Mouse (Mus musculus) neural tube, embryonic 12.5 days (tissue): ENCODE results near the gene Ptprg. TPM values are rescaled to one million over a fixed set of nuclear protein-coding genes. Genes with fewer than 3 reads are reported as not detected.

Source experiments
- ATAC-seq: fragments of 200-750 bp; cut with Nextera tagmentation; 2 replicates; pipeline ENCODE4 v1.8.0; 2017; ENCODE audit warnings: low read depth, mild to moderate bottlenecking, moderate TSS enrichment, moderate library complexity; ENCODE audit not compliant: low FRiP score
- H3K27ac ChIP-seq: fragments of 300-500 bp; sonication (generic); 2 replicates; pipeline ENCODE4 v1.5.1; 2016
- H3K27me3 ChIP-seq: fragments of 300-500 bp; sonication (generic); replicated peaks from 2 replicates; pipeline ENCODE4 v1.6.1; 2016; ENCODE audit warnings: mild to moderate bottlenecking
- H3K36me3 ChIP-seq: fragments of 300-500 bp; sonication (generic); 2 replicates; pipeline ENCODE4 v1.6.1; 2016; ENCODE audit warnings: mild to moderate bottlenecking
- H3K4me1 ChIP-seq: fragments of 300-500 bp; sonication (generic); 2 replicates; pipeline ENCODE4 v1.6.1; 2016
- H3K4me2 ChIP-seq: fragments of 300-500 bp; sonication (generic); replicated peaks from 2 replicates; pipeline ENCODE4 v1.6.1; 2016; ENCODE audit warnings: mild to moderate bottlenecking
- H3K4me3 ChIP-seq: fragments of 300-500 bp; sonication (generic); 2 replicates; pipeline ENCODE4 v1.5.1; 2016
- H3K9ac ChIP-seq: fragments of 300-500 bp; sonication (generic); 2 replicates; pipeline ENCODE4 v1.6.1; 2016; ENCODE audit warnings: mild to moderate bottlenecking
- H3K9me3 ChIP-seq: fragments of 300-500 bp; sonication (generic); 2 replicates; pipeline ENCODE4 v1.6.1; 2016; ENCODE audit warnings: mild to moderate bottlenecking
- WGBS: fragments of 180-500 bp; shearing (Covaris S2); methylation state at CpG from one replicate; pipeline ENCODE4 v1.1.7; 2016; 5-methylcytosine and 5-hydroxymethylcytosine counted together
- polyA plus RNA-seq: library from polyadenylated mRNA; unstranded; fragments of >200 nt; fragmentation: Nextera tagmentation; extraction: Ambion mirVana; gene quantifications from 2 replicates; pipeline ENCODE4 v1.2.1, GENCODE M21; 2016

The Ptprg gene
- polyA plus RNA-seq, 1 experiment from 2014 or later = 41.8 TPM

DNA sequence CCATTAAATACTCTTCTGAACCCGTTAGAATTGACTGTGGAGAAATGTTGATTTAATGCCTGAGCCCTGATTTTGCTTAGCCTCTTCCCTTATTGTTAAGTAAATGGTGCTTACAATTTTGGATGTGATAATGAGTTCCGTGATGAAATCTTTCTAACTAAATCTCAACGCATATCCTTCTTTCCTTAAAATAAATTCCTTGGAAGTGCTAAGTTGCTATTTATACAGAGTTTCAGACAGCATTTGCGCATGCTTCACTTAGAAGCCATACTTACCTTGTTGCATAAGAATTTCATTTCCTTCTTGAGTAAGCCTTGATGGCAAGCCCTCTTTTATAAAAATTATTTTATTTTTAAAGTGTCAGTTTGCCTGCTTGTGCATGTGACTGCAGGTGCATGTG, 70.2 kb downstream of the Ptprg start:
- peaks cover 17% of the 10 kb centered on the region for H3K4me1 ChIP-seq
- no peaks in the 10 kb centered on the region for H3K36me3 ChIP-seq
- H3K27ac ChIP-seq = no peak overlapping the region
- no peaks in the 10 kb centered on the region for H3K27me3 ChIP-seq
- ATAC-seq = no peak
- H3K9ac ChIP-seq = no peak overlapping the region
- no peak overlapping the region for H3K4me2 ChIP-seq
- H3K9me3 ChIP-seq = no peaks in the 10 kb centered on the region
- no peak overlapping the region for H3K4me3 ChIP-seq
- WGBS = 73% methylated on average over 4 of the region's 4 CpGs

DNA sequence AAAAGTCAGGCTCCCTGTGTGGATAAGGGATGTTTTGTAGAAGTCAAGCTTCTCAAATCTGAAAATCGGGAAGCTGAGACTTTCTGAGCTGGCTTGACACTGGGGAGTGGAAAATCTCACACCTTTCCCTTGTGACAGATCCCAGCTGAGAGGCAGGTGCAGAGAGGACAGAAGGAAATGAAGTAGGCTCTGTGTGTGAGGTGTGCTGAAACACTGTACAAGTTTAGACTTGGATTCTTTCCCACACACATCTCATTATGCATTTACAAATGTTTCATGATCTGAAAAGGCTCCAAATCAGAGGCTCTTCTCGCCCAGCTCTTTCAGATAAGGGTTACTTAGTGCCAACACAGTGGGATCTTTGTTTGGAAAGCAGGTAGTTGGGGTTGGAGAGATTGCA, 77.4 kb downstream of the Ptprg start:
- no peaks in the 10 kb centered on the region for H3K27me3 ChIP-seq
- 80% methylated on average over 2 of the region's 2 CpGs for WGBS
- no peak overlapping the region for H3K27ac ChIP-seq
- no peaks in the 10 kb centered on the region for H3K36me3 ChIP-seq
- no peak overlapping the region for H3K4me3 ChIP-seq
- ATAC-seq = no peak
- no peak overlapping the region for H3K9ac ChIP-seq
- H3K4me2 ChIP-seq = no peak overlapping the region
- H3K4me1 ChIP-seq = no peaks in the 10 kb centered on the region
- no peaks in the 10 kb centered on the region for H3K9me3 ChIP-seq

GRCm38 (mm10) chr14:11631505-11631904, 78.2 kb downstream of the Ptprg start:
- 93% methylated on average over 4 of the region's 4 CpGs for WGBS
- Histone ChIP-seq H3K4me1 (no peaks in the 10 kb centered on the region), H3K9ac (no peak overlapping the region), H3K4me2 (no peak overlapping the region), H3K9me3 (no peaks in the 10 kb centered on the region), H3K27me3 (no peaks in the 10 kb centered on the region), H3K27ac (no peak overlapping the region), H3K4me3 (no peak overlapping the region), H3K36me3 (no peaks in the 10 kb centered on the region)
- no peak for ATAC-seq

DNA sequence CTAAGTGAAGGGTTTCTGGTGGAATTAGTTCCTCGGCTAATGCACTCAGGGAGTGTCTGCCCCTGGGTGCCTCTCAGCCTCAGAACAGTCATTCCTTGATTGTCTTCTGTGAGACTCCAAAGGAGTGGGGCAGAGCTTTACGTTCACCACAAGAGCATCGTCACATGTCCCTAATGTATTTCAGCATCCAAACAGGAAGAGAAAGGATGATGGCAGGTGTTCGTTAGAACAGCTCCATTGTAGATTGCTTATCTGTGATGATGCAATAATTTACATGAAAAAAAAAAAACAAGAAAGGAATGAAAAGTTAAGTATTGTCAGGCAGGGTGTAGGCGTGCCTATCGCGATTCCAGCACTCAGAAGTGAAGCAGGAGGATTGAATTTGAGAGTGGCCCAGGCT, 84.3 kb downstream of the Ptprg start:
- WGBS = 88% methylated on average over 7 of the region's 7 CpGs
- no peaks in the 10 kb centered on the region for H3K9me3 ChIP-seq
- no peak overlapping the region for H3K9ac ChIP-seq
- ATAC-seq = no peak
- no peaks in the 10 kb centered on the region for H3K27me3 ChIP-seq
- H3K4me1 ChIP-seq = no peaks in the 10 kb centered on the region
- no peak overlapping the region for H3K4me2 ChIP-seq
- H3K4me3 ChIP-seq = no peak overlapping the region
- no peak overlapping the region for H3K27ac ChIP-seq
- H3K36me3 ChIP-seq = no peaks in the 10 kb centered on the region

DNA sequence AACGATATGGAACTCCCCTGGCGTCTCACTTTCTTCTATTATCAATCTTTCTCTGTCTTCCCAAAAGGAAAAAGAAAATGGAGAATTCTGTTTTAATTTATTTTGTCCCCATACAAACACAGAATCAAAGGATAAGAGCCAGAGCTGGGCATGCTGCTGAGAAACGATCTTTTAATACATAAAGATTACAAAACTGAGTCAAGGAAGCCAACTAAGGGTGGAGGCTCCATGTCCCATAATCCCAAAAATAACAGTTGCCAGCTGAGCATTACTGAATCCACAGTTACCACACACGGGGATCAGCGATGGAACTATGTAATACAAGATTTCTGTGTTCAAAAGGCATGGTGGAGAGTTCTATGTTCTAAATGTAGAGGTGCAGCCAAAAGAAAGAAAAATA, 86.0 kb downstream of the Ptprg start:
- H3K9ac ChIP-seq = no peak overlapping the region
- no peak for ATAC-seq
- no peaks in the 10 kb centered on the region for H3K36me3 ChIP-seq
- no peaks in the 10 kb centered on the region for H3K4me1 ChIP-seq
- no peak overlapping the region for H3K4me2 ChIP-seq
- no peak overlapping the region for H3K27ac ChIP-seq
- WGBS = 91% methylated on average over 5 of the region's 5 CpGs
- H3K27me3 ChIP-seq = no peaks in the 10 kb centered on the region
- H3K4me3 ChIP-seq = no peak overlapping the region
- no peaks in the 10 kb centered on the region for H3K9me3 ChIP-seq

DNA sequence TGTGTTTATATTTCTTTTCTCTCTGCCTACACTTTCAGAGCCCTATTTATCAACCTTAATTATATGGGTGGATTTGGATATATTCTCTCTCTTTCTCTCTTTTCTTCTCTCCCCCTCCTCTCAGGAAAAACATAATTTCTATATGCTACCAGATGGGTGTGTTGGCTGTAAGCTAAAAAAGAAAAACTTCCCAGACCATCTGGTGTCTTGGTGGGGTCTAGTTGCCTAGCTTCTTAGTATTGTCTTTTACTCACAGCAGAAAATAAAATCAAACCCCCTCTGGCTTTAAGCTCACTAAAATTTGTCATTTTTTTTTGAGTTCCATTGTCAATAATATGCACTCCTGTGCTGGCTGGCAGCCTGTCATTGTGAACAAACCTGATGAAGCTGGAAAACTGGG, 87.0 kb downstream of the Ptprg start:
- no peaks in the 10 kb centered on the region for H3K36me3 ChIP-seq
- H3K27ac ChIP-seq = no peak overlapping the region
- H3K9ac ChIP-seq = no peak overlapping the region
- no peak overlapping the region for H3K4me2 ChIP-seq
- H3K9me3 ChIP-seq = no peaks in the 10 kb centered on the region
- ATAC-seq = no peak
- no peak overlapping the region for H3K4me3 ChIP-seq
- H3K27me3 ChIP-seq = no peaks in the 10 kb centered on the region
- H3K4me1 ChIP-seq = no peaks in the 10 kb centered on the region

DNA sequence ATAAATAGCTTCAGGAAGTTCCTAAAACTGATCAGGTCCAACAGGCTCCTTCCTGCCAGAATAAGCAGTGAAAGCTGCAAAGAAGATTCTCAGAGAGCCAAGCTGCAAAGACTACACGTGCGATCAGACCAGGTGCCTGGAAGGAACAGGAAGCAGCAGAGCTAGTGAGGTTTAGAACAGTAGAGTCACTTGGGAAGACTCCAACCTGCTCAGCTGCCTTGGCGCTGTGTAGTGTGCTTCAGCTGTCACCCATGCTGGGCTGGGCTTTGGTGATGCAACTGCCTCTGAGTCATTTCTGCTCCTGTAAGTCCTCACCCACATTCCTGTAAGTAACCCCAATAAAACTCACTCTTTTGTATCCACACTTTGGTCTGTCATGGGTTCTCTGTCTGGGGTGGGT, 87.7 kb downstream of the Ptprg start:
- H3K9ac ChIP-seq = no peak overlapping the region
- no peak for ATAC-seq
- no peaks in the 10 kb centered on the region for H3K4me1 ChIP-seq
- no peaks in the 10 kb centered on the region for H3K36me3 ChIP-seq
- H3K27me3 ChIP-seq = no peaks in the 10 kb centered on the region
- 94% methylated on average over 3 of the region's 3 CpGs for WGBS
- no peaks in the 10 kb centered on the region for H3K9me3 ChIP-seq
- no peak overlapping the region for H3K27ac ChIP-seq
- H3K4me3 ChIP-seq = no peak overlapping the region
- H3K4me2 ChIP-seq = no peak overlapping the region

GRCm38 (mm10) chr14:11642977-11643376, 89.6 kb downstream of the Ptprg start:
- Histone ChIP-seq H3K27ac (no peak overlapping the region), H3K9me3 (no peaks in the 10 kb centered on the region), H3K4me2 (no peak overlapping the region), H3K4me3 (no peak overlapping the region), H3K27me3 (no peaks in the 10 kb centered on the region), H3K36me3 (no peaks in the 10 kb centered on the region), H3K4me1 (no peaks in the 10 kb centered on the region), H3K9ac (no peak overlapping the region)
- ATAC-seq = no peak
- 97% methylated on average over 1 of the region's 1 CpGs for WGBS

GRCm38 (mm10) chr14:11657374-11657773, 104.0 kb downstream of the Ptprg start:
- peaks cover 3% of the 10 kb centered on the region; the same call in 1 of the 2 replicates for H3K4me1 ChIP-seq
- no peaks in the 10 kb centered on the region for H3K27me3 ChIP-seq
- no peak overlapping the region for H3K4me2 ChIP-seq
- WGBS = 86% methylated on average over 6 of the region's 6 CpGs
- H3K27ac ChIP-seq = no peak overlapping the region
- no peak overlapping the region for H3K4me3 ChIP-seq
- no peak for ATAC-seq
- no peak overlapping the region for H3K9ac ChIP-seq
- H3K36me3 ChIP-seq = no peaks in the 10 kb centered on the region
- no peaks in the 10 kb centered on the region for H3K9me3 ChIP-seq

GRCm38 (mm10) chr14:11663661-11664215, 110.4 kb downstream of the Ptprg start:
- Histone ChIP-seq H3K27me3 (no peaks in the 10 kb centered on the region), H3K4me3 (no peak overlapping the region), H3K9ac (no peak overlapping the region), H3K4me2 (no peak overlapping the region), H3K4me1 (peaks cover 3% of the 10 kb centered on the region; the same call in 1 of the 2 replicates), H3K27ac (no peak overlapping the region), H3K36me3 (no peaks in the 10 kb centered on the region), H3K9me3 (no peaks in the 10 kb centered on the region)
- 12% methylated on average over 11 of the region's 11 CpGs for WGBS
- ATAC-seq = no peak

- Histone ChIP-seq H3K9ac (no peak overlapping the region), H3K4me1 (peaks cover 3% of the 10 kb centered on the region; the same call in 1 of the 2 replicates), H3K27me3 (no peaks in the 10 kb centered on the region), H3K9me3 (no peaks in the 10 kb centered on the region), H3K4me3 (no peak overlapping the region), H3K36me3 (no peaks in the 10 kb centered on the region), H3K4me2 (no peak overlapping the region), H3K27ac (no peak overlapping the region)
- ATAC-seq = no peak
- 25% methylated on average over 9 of the region's 9 CpGs for WGBS
Measured at GRCm38 (mm10) chr14:11664302-11664701, 111.0 kb downstream of the Ptprg start.

- H3K9ac ChIP-seq = no peak overlapping the region
- no peak for ATAC-seq
- no peak overlapping the region for H3K4me2 ChIP-seq
- H3K4me1 ChIP-seq = peaks cover 3% of the 10 kb centered on the region; the same call in 1 of the 2 replicates
- no peaks in the 10 kb centered on the region for H3K9me3 ChIP-seq
- 67% methylated on average over 7 of the region's 7 CpGs for WGBS
- no peaks in the 10 kb centered on the region for H3K27me3 ChIP-seq
- H3K27ac ChIP-seq = no peak overlapping the region
- H3K36me3 ChIP-seq = no peaks in the 10 kb centered on the region
- H3K4me3 ChIP-seq = no peak overlapping the region
Measured at GRCm38 (mm10) chr14:11665046-11665445, 111.7 kb downstream of the Ptprg start.

- ATAC-seq = no peak
- no peaks in the 10 kb centered on the region for H3K36me3 ChIP-seq
- no peaks in the 10 kb centered on the region for H3K27me3 ChIP-seq
- WGBS = 18% methylated on average over 3 of the region's 3 CpGs
- no peak overlapping the region for H3K4me3 ChIP-seq
- H3K9ac ChIP-seq = no peak overlapping the region
- no peak overlapping the region for H3K4me2 ChIP-seq
- H3K4me1 ChIP-seq = peaks cover 6% of the 10 kb centered on the region; the same call in 1 of the 2 replicates
- no peaks in the 10 kb centered on the region for H3K9me3 ChIP-seq
- H3K27ac ChIP-seq = no peak overlapping the region
Measured at GRCm38 (mm10) chr14:11667762-11668161, 114.4 kb downstream of the Ptprg start.
